Mouse (Mus musculus) kidney, postnatal 0 days (tissue): ENCODE measurements around the gene Sgip1. TPM values are rescaled to one million over a fixed set of nuclear protein-coding genes. Genes with fewer than 3 reads are reported as not detected.
A peak's percentile ranks its signal among the peaks of the same experiment; 100 is the strongest.

ENCODE experiments used
- ATAC-seq: fragments of 200-750 bp; cut with Nextera tagmentation; replicated peaks from 2 replicates; pipeline ENCODE4 v1.8.0; 2017; ENCODE audit warnings: low read depth, moderate number of reproducible peaks, moderate TSS enrichment, moderate library complexity; ENCODE audit not compliant: low FRiP score
- DNase-seq: peaks from one replicate; pipeline ENCODE4 v3.0.0-alpha.2; 2016; ENCODE audit warnings: low spot score
- H3K27ac ChIP-seq: fragments of 300-500 bp; sonication (generic); 2 replicates; pipeline ENCODE4 v1.5.1; 2014; ENCODE audit warnings: mild to moderate bottlenecking
- H3K27me3 ChIP-seq: fragments of 300-500 bp; sonication (generic); 2 replicates; pipeline ENCODE4 v1.6.1; 2014; ENCODE audit warnings: low read length, mixed read lengths; ENCODE audit not compliant: insufficient read depth
- H3K36me3 ChIP-seq: fragments of 300-500 bp; sonication (generic); 2 replicates; pipeline ENCODE4 v1.6.1; 2014; ENCODE audit warnings: low read length, mixed read lengths; ENCODE audit not compliant: insufficient read depth
- H3K4me1 ChIP-seq: fragments of 300-500 bp; sonication (generic); replicated peaks from 2 replicates; pipeline ENCODE4 v1.6.1; 2014; ENCODE audit warnings: antibody characterized with exemption, low read length, mixed read lengths; ENCODE audit not compliant: insufficient read depth
- H3K4me2 ChIP-seq: fragments of 300-500 bp; sonication (generic); 2 replicates; pipeline ENCODE4 v1.6.1; 2014; ENCODE audit warnings: mild to moderate bottlenecking, low read length, moderate library complexity, mixed read lengths
- H3K4me3 ChIP-seq: fragments of 300-500 bp; sonication (generic); replicated peaks from 2 replicates; pipeline ENCODE4 v1.5.1; 2014; ENCODE audit warnings: low read depth, low read length
- H3K9ac ChIP-seq: fragments of 300-500 bp; sonication (generic); 2 replicates; pipeline ENCODE4 v1.6.1; 2014; ENCODE audit warnings: low read depth, low read length
- H3K9me3 ChIP-seq: fragments of 300-500 bp; sonication (generic); replicated peaks from 2 replicates; pipeline ENCODE4 v1.6.1; 2016; ENCODE audit warnings: low read length, inconsistent platforms, mixed read lengths
- CTCF ChIP-seq: IDR thresholded peaks from 2 replicates; pipeline ENCODE4 v1.5.1; 2016; ENCODE audit warnings: antibody characterized with exemption, low read depth, mild to moderate bottlenecking, moderate library complexity
- WGBS: fragments of 180-500 bp; shearing (Covaris S2); extraction: QIAGEN DNeasy Blood & Tissue Kit; methylation state at CpG from one replicate; pipeline ENCODE4 v1.1.7; 2014; 5-methylcytosine and 5-hydroxymethylcytosine counted together
- polyA plus RNA-seq: library from polyadenylated mRNA; unstranded; fragments of >200 nt; fragmentation: Nextera tagmentation; extraction: Ambion mirVana; gene quantifications from 2 replicates; pipeline ENCODE4 v1.2.1, GENCODE M21; 2015

Gene Sgip1
- polyA plus RNA-seq: 5.7 and 7.6 TPM in 2 replicates

DNA sequence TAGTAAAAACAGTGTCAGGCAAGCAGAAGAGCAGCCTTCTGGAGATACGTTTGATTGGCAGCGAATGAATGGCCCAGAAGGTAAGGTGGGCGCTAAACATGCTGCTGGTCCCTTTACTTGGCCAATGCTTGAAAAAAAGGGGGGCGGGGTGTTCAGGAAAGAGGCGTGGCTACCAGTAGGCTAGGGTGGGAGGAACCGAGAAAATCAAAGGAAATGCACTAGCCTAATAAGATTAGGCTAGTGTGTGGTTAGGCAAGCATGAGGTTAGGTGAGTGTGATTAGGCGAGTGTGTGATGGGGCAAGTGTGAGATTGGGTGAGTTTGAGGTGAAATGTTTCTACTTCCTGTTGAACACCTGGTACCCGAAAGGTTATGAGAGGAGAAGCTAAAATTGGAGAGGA is at the start of gene Sgip1:
TSS of gene Sgip1 (plus strand) at position 11 of the 400 bp plus-strand sequence.
- no peak for DNase-seq
- TF ChIP-seq CTCF: no peak
- no peak for ATAC-seq
- Histone ChIP-seq H3K4me2 (no peak within 1 kb of the TSS), H3K4me1 (no peaks in the 10 kb centered on the region), H3K36me3 (no peaks in the 10 kb centered on the region), H3K9me3 (no peaks in the 10 kb centered on the region), H3K27me3 (no peaks in the 10 kb centered on the region), H3K9ac (no peak within 1 kb of the TSS), H3K4me3 (no peak within 1 kb of the TSS), H3K27ac (no peak within 1 kb of the TSS)
- 70% methylated on average over 8 of the region's 8 CpGs for WGBS

DNA sequence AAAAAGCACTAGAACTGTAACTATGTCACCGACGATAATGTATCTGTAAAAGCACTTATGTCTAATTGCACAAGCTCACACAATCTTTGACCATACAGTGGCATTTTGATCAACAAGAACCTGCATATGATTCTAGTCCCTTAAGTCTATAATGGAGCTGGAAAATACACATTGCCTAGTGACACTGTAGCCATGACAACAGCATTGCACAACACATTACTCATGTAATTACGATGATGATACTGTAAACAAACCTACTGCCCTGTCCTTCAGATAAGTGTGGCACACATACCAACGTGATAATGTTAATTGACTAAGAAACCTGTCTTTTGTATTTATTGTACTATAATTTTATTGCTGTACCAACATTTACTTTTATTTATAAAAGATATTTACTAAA is 49.7 kb upstream of the Sgip1 start:
- Histone ChIP-seq H3K27ac (no peak overlapping the region), H3K4me3 (no peak overlapping the region), H3K4me2 (no peak overlapping the region), H3K27me3 (no peaks in the 10 kb centered on the region), H3K9ac (no peak overlapping the region), H3K36me3 (no peaks in the 10 kb centered on the region), H3K9me3 (no peaks in the 10 kb centered on the region), H3K4me1 (no peaks in the 10 kb centered on the region)
- DNase-seq (no peak), ATAC-seq (no peak)
- TF ChIP-seq CTCF: no peak
- WGBS: 78% methylated on average over 4 of the region's 4 CpGs

DNA sequence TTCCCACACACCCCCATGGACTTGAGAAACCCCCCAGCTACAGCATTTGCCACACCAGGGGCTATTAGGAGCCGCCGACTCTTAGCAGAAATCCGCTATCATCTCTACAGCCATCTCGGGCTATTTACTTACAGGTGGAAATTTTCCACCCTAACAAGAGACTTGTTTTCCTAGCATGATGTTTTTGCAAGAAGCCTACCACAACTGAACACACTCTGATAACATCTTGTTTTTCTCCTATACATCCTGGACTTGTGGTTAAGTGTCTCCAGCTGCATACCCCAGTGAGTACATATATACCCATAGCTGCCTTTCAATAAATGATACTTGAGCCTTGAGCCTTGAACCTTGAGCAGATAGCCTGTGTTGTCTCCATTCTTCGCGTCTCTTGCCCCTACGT is 43.1 kb upstream of the Sgip1 start:
- H3K4me1 ChIP-seq: no peaks in the 10 kb centered on the region
- no peak overlapping the region for H3K9ac ChIP-seq
- no peaks in the 10 kb centered on the region for H3K27me3 ChIP-seq
- H3K27ac ChIP-seq: no peak overlapping the region
- no peak for TF ChIP-seq CTCF
- DNase-seq (no peak), ATAC-seq (no peak)
- no peak overlapping the region for H3K4me3 ChIP-seq
- H3K9me3 ChIP-seq: no peaks in the 10 kb centered on the region
- 94% methylated on average over 7 of the region's 7 CpGs for WGBS
- no peaks in the 10 kb centered on the region for H3K36me3 ChIP-seq
- no peak overlapping the region for H3K4me2 ChIP-seq

DNA sequence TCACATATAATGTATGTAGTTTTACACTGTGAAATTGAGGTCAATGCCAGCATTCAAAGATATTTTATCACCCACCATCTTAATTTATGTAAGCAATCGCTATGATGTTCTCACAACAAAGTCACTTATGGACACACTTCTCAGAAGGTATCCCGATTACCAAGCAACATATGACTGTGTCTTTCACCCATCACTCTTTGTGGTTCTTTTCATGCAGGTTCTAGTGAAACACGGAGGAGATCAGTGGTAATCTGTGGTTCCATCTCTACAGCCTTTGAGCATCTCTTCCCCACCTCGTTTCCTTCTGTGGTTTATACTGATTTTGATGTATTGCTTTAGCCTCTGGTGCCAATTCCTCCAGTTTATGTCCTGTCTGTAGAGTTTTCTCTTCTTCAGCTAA is 29.4 kb upstream of the Sgip1 start:
- Histone ChIP-seq H3K27ac (no peak overlapping the region), H3K4me2 (no peak overlapping the region), H3K27me3 (no peaks in the 10 kb centered on the region), H3K9ac (no peak overlapping the region), H3K9me3 (no peaks in the 10 kb centered on the region), H3K36me3 (no peaks in the 10 kb centered on the region), H3K4me3 (no peak overlapping the region), H3K4me1 (no peaks in the 10 kb centered on the region)
- ATAC-seq (no peak), DNase-seq (no peak)
- 76% methylated on average over 4 of the region's 4 CpGs for WGBS
- TF ChIP-seq CTCF: no peak

DNA sequence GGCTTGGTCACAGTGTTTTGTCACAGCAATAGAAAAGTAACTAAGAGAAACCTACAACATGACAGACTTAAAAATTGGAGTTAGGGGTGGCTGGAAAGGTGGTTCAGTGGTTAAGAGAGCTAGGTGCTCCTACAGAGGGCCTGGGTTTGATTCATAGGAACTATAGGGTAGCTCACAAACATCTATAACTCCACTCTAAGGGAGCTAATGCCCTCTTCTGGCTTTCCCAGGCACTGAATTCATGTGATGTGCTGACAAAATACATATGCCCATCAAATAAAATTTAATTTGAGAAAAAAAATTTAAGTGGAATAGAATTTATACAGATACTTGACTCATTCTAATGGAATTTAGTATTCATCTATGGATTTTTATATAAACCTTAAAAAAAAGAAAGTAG is 25.6 kb upstream of the Sgip1 start:
- H3K27me3 ChIP-seq: no peaks in the 10 kb centered on the region
- H3K4me1 ChIP-seq: no peaks in the 10 kb centered on the region
- no peak overlapping the region for H3K9ac ChIP-seq
- H3K27ac ChIP-seq: no peak overlapping the region
- DNase-seq (no peak), ATAC-seq (no peak)
- H3K9me3 ChIP-seq: no peaks in the 10 kb centered on the region
- no peak for TF ChIP-seq CTCF
- H3K4me2 ChIP-seq: no peak overlapping the region
- H3K36me3 ChIP-seq: no peaks in the 10 kb centered on the region
- no peak overlapping the region for H3K4me3 ChIP-seq

DNA sequence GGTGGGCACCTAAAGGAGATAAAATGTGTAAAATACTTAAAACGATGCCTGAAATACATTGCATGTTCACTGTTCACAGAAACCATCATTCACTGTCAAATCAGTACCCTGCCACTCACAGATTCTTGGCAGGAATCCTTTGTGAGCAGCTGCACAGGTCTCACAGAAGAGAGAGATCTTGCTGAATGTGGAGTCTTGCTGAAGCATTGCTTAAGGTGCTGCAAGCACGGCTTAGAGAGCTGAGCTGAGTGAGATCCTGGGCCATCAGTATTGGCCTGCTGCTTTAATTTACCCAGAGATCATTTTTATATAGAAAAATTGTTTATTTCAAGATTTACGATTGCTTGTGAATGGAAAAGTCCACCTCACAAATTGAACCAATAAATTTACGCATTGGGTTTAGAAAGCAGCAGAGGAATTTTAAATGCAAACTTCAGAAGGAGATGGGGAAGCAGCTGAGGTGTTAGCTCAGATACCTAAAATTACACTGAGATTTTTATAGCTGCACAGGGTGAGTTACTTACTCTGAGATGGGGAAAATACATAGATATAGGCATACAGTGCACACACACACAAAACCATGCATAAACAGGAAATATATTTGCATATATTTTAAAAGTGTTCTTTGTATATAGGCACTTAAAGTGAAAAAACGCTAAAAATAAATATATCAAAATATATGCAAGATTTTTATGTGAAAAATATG is 23.8 kb upstream of the Sgip1 start:
- Histone ChIP-seq H3K4me2 (no peak overlapping the region), H3K27me3 (no peaks in the 10 kb centered on the region), H3K4me1 (no peaks in the 10 kb centered on the region), H3K27ac (no peak overlapping the region), H3K9me3 (no peaks in the 10 kb centered on the region), H3K36me3 (no peaks in the 10 kb centered on the region), H3K4me3 (no peak overlapping the region), H3K9ac (no peak overlapping the region)
- no peak for DNase-seq
- no peak for TF ChIP-seq CTCF
- 73% methylated on average over 5 of the region's 5 CpGs for WGBS
- no peak for ATAC-seq

DNA sequence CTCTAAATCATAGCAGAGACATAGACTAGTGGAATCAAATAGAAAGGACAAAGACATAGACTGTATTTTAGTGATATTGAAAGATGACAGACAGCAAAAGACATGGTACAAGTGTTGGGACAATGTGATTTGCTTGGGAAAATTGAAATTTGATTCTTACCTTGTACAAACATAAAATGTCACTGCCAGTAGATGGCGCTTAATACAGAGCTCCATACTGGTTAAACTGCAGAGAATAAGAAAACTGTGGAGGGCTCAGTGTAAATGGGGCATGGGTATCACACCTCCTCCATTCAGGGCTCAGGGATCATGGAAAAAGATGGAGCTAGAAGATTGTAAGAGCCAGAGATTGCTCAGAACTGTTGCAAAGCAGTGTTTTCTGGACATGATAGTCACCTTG is 21.6 kb upstream of the Sgip1 start:
- H3K9me3 ChIP-seq: no peaks in the 10 kb centered on the region
- WGBS: 3% methylated on average over 1 of the region's 1 CpGs
- no peak for ATAC-seq

More for the DNA sequence above, 21.6 kb upstream of the Sgip1 start:
- TF ChIP-seq CTCF: peak; percentile 68
- H3K9ac ChIP-seq: no peak overlapping the region
- H3K27me3 ChIP-seq: no peaks in the 10 kb centered on the region
- H3K4me1 ChIP-seq: no peaks in the 10 kb centered on the region
- DNase-seq: peak; percentile 54
- no peak overlapping the region for H3K4me2 ChIP-seq
- no peak overlapping the region for H3K27ac ChIP-seq
- no peaks in the 10 kb centered on the region for H3K36me3 ChIP-seq
- no peak overlapping the region for H3K4me3 ChIP-seq
